Mouse (Mus musculus): Measurements from ENCODE around the gene Bcas3. TPM values are rescaled to one million over a fixed set of nuclear protein-coding genes. Genes with fewer than 3 reads are reported as not detected.

The Bcas3 gene
- total and polyA plus RNA-seq, 2 experiments from 2014 or later: 29.3 to 31.6 TPM

DNA sequence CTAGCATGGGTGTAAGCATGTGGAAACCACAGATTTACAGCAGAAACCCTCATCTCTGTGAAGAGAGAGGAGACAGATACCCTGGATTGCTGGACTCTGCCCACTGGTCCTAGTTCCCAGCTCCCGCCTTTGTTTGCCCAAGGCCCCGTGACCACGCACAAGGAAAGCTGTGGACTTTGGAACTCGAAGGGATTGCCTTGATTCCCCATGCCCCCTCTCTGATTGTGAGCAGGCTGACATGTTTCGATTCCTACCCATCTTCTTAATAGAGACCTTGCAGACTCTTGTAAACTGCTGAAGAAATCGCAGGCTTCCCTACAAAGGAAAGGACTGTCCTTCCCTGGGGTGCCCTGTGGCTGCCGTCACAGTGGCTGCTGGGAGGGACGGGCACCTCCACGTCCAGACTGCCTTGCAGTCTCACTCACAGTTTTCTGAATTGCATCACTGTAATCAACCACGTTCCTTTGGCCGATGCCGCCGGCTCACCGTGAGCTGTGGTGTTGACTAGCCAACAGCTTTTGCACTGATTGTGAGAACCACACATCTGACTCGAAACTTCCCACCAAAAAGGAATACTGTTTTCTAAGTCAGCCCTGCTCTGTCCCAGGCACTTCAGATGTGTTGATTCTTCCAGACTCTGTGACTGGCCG lies 342.8 kb downstream of the Bcas3 start:
- no peak overlapping the region for H3K27ac ChIP-seq (ENCODE audit: low read depth, low read length)
- peaks cover 5% of the 10 kb centered on the region; the same call in 1 of the 2 replicates for H3K27me3 ChIP-seq (ENCODE audit: insufficient read depth, low read length)
- no peak overlapping the region for H3K4me2 ChIP-seq (ENCODE audit: low read depth)
- H3K9me3 ChIP-seq (ENCODE audit: low read length): no peaks in the 10 kb centered on the region
- no peaks in the 10 kb centered on the region for H3K4me1 ChIP-seq (ENCODE audit: insufficient read depth)
- 70% methylated on average over 16 of the region's 16 CpGs for WGBS
- DNase-seq: no peak
- no peak for TF ChIP-seq CTCF (IDR thresholded peaks at IDR 0.05; ENCODE audit: low read depth)
- H3K36me3 ChIP-seq (ENCODE audit: insufficient read depth): no peaks in the 10 kb centered on the region
- ATAC-seq: no peak
- H3K9ac ChIP-seq: no peak overlapping the region
- no peak overlapping the region for H3K4me3 ChIP-seq (ENCODE audit: low read depth, low read length)

GRCm38 (mm10) chr11:85696491-85697398 lies 343.8 kb downstream of the Bcas3 start:
- 40% methylated on average over 14 of the region's 14 CpGs for WGBS
- Histone ChIP-seq H3K27ac (ENCODE audit: low read depth, low read length) (no peak overlapping the region), H3K27me3 (ENCODE audit: insufficient read depth, low read length) (peaks cover 5% of the 10 kb centered on the region; the same call in 1 of the 2 replicates), H3K9me3 (ENCODE audit: low read length) (no peaks in the 10 kb centered on the region), H3K9ac (no peak overlapping the region), H3K4me3 (ENCODE audit: low read depth, low read length) (no peak overlapping the region), H3K4me1 (ENCODE audit: insufficient read depth) (no peaks in the 10 kb centered on the region), H3K36me3 (ENCODE audit: insufficient read depth) (no peaks in the 10 kb centered on the region), H3K4me2 (ENCODE audit: low read depth) (no peak overlapping the region)
- DNase-seq: no peak
- TF ChIP-seq CTCF (IDR thresholded peaks at IDR 0.05; ENCODE audit: low read depth): no peak
- ATAC-seq: 0 out of 2 replicates have a peak, but pooled peaks have one; percentile 32

- no peak for TF ChIP-seq CTCF (IDR thresholded peaks at IDR 0.05; ENCODE audit: low read depth)
- no peaks in the 10 kb centered on the region for H3K4me1 ChIP-seq (ENCODE audit: insufficient read depth)
- H3K4me2 ChIP-seq (ENCODE audit: low read depth): no peak overlapping the region
- H3K27me3 ChIP-seq (ENCODE audit: insufficient read depth, low read length): peaks cover 5% of the 10 kb centered on the region; the same call in 1 of the 2 replicates
- H3K36me3 ChIP-seq (ENCODE audit: insufficient read depth): no peaks in the 10 kb centered on the region
- WGBS: 93% methylated on average over 4 of the region's 4 CpGs
- H3K9me3 ChIP-seq (ENCODE audit: low read length): no peaks in the 10 kb centered on the region
- ATAC-seq (no peak), DNase-seq (no peak)
- H3K9ac ChIP-seq: no peak overlapping the region
- no peak overlapping the region for H3K27ac ChIP-seq (ENCODE audit: low read depth, low read length)
- H3K4me3 ChIP-seq (ENCODE audit: low read depth, low read length): no peak overlapping the region
Measured at GRCm38 (mm10) chr11:85697468-85697867, 344.5 kb downstream of the Bcas3 start.

GRCm38 (mm10) chr11:85698242-85698641 lies 345.3 kb downstream of the Bcas3 start:
- peaks cover 5% of the 10 kb centered on the region; the same call in 1 of the 2 replicates for H3K27me3 ChIP-seq (ENCODE audit: insufficient read depth, low read length)
- DNase-seq (no peak), ATAC-seq (no peak)
- no peak overlapping the region for H3K9ac ChIP-seq
- 85% methylated on average over 11 of the region's 11 CpGs for WGBS
- no peaks in the 10 kb centered on the region for H3K36me3 ChIP-seq (ENCODE audit: insufficient read depth)
- no peak overlapping the region for H3K4me3 ChIP-seq (ENCODE audit: low read depth, low read length)
- no peak for TF ChIP-seq CTCF (IDR thresholded peaks at IDR 0.05; ENCODE audit: low read depth)
- H3K4me2 ChIP-seq (ENCODE audit: low read depth): no peak overlapping the region
- H3K4me1 ChIP-seq (ENCODE audit: insufficient read depth): no peaks in the 10 kb centered on the region
- no peaks in the 10 kb centered on the region for H3K9me3 ChIP-seq (ENCODE audit: low read length)
- no peak overlapping the region for H3K27ac ChIP-seq (ENCODE audit: low read depth, low read length)

DNA sequence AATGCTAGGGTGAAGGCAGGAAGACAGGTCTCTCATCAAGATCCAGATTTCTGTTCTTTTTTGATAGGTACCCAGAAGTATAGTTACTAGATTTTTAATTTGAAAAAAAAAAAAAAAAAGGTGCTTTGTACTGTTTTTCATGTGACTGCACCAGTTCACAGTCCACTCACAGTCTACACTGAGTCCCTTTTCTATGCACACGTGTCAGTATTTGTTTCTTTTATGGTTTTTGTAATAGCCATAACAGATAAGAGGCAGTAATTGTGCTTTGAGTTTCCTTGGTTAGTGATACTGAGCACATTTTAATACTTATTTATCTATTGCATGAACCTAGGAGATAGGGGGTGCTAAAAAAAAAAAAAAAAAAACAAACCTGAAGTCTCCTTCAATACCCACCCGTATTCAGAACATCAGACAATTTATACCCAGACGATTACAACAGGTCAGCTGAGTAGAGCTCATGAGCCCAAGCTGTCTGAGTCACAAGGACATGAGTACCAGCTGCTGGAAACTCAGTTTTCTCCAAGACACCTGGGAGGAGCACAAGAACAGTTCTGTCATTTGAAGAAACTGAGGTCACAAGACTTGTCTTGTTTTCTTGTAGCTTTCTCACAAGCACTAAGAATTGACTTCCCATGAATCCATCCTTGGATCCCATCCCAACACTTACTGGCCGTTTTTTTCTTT lies 351.2 kb downstream of the Bcas3 start:
- ATAC-seq (no peak), DNase-seq (no peak)
- 83% methylated on average over 4 of the region's 4 CpGs for WGBS
- Histone ChIP-seq H3K9me3 (ENCODE audit: low read length) (no peaks in the 10 kb centered on the region), H3K27ac (ENCODE audit: low read depth, low read length) (no peak overlapping the region), H3K4me3 (ENCODE audit: low read depth, low read length) (no peak overlapping the region), H3K9ac (no peak overlapping the region), H3K27me3 (ENCODE audit: insufficient read depth, low read length) (no peaks in the 10 kb centered on the region), H3K4me2 (ENCODE audit: low read depth) (no peak overlapping the region), H3K4me1 (ENCODE audit: insufficient read depth) (no peaks in the 10 kb centered on the region), H3K36me3 (ENCODE audit: insufficient read depth) (no peaks in the 10 kb centered on the region)
- no peak for TF ChIP-seq CTCF (IDR thresholded peaks at IDR 0.05; ENCODE audit: low read depth)

GRCm38 (mm10) chr11:85706630-85707029 lies 353.7 kb downstream of the Bcas3 start:
- TF ChIP-seq CTCF (IDR thresholded peaks at IDR 0.05; ENCODE audit: low read depth): peak; percentile 39; the same call in 1 of the 2 replicates
- Histone ChIP-seq H3K27ac (ENCODE audit: low read depth, low read length) (no peak overlapping the region), H3K4me3 (ENCODE audit: low read depth, low read length) (no peak overlapping the region), H3K4me1 (ENCODE audit: insufficient read depth) (no peaks in the 10 kb centered on the region), H3K27me3 (ENCODE audit: insufficient read depth, low read length) (no peaks in the 10 kb centered on the region), H3K9me3 (ENCODE audit: low read length) (no peaks in the 10 kb centered on the region), H3K9ac (no peak overlapping the region), H3K36me3 (ENCODE audit: insufficient read depth) (no peaks in the 10 kb centered on the region), H3K4me2 (ENCODE audit: low read depth) (no peak overlapping the region)
- ATAC-seq (no peak), DNase-seq (no peak)
- 21% methylated on average over 1 of the region's 1 CpGs for WGBS
